Mouse (Mus musculus): Measurements from ENCODE around the gene H2-M5.

Gene H2-M5

DNA sequence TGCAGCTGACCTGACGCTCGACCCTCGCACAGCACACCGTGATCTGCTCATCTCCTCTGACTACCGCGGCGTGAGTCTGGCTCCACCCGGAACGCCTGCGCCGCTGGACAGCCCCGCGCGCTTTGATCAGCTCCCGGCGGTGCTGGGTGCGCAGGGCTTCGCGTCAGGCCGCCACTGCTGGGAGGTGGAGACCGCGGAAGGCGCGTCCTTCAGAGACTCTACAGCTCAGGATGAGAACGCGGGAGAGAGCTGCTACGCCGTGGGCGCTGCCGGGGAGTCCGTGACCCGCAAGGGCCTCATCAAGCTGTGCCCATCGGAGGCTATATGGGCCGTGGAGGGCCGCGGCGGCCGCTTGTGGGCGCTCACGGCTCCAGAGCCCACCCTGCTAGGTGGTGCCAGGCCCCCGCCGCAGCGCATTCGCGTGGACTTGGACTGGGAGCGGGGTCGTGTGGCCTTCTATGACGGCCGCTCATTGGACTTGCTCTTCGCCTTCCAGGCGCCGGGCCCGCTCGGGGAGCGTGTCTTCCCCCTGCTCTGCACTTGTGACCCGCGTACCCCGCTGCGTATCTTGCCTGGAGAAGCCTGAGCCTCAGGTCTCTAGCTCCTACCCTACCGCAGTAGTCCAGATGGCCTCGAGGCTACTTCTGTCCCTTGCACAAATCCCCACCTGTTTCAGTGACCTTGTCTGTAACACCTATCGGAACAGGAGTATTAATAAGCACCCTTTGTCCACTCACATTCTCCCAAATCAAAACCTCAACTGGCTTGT, 42.1 kb downstream of the H2-M5 start:
- DNase-seq = peak; percentile 70

DNA sequence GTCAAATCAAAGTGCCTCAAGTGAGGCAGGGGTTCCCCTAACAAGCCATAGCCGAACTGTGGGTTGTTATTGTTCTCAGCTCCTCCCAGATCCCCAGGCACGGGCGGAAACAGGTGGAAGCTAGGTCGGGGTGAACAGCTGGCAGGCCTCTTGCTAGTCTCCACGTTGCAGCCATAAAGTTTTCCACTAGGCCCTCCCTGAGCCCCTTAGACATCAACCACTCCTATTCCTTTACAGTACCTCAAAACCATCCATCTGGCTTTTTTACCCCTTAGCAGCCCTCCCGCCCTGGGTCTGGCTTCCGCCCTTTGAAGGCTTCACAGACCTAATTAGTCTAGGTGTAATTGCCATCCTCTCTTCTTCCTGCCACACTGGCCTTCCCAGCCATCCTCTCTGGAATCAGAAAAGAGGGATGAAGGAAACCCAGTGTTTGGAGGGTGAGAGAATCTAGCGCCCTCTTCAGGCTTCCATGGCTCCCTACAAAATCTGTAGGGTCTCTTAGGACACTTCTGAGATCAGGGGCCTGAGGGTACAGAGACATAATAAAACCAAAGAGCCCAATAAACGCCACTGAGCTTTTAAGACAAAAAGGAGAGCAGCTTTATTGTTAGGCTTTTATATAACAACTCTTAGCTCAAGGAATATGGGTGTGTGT, 45.1 kb downstream of the H2-M5 start:
- DNase-seq = no peak

- DNase-seq = no peak
Observed at GRCm38 (mm10) chr17:36943691-36944090, 45.6 kb downstream of the H2-M5 start.

DNA sequence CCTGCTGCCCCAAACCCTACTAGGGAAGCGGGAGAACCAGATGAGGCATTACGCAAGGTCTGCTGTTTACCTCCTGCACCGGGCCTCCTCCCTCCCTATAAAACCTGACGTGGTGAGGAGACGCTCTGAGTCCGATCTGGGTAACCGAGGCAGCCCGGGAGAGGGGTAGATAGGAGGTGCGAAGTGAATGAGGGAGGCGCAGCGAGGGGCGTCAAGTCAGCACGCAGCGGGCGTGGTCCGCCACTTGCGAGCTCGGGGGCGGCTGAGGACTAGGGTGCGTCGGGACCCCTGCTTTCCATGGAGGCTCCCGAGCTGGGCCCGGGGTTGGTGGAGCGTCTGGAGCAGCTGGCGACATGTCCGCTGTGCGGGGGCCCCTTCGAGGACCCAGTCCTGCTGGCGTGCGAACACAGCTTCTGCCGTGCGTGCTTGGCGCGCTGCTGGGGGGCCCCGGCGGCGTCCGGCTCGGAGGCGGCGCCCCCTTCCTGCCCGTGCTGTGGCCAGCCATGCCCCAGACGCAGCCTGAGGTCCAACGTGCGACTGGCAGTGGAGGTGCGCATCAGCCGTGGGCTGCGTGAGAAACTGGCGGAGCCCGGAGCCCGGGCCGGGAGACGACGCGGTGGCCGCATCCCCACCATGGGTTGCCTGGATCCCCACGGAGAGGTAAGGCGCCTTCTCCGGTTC, 46.4 kb downstream of the H2-M5 start, which contains the start of gene Rnf39:
Gene Rnf39 (plus strand): TSS at position 128 of the 681 bp plus-strand sequence.
- DNase-seq = peak; percentile 51

GRCm38 (mm10) chr17:36942391-36942790, 46.9 kb downstream of the H2-M5 start:
- peak; percentile 80 for DNase-seq

DNA sequence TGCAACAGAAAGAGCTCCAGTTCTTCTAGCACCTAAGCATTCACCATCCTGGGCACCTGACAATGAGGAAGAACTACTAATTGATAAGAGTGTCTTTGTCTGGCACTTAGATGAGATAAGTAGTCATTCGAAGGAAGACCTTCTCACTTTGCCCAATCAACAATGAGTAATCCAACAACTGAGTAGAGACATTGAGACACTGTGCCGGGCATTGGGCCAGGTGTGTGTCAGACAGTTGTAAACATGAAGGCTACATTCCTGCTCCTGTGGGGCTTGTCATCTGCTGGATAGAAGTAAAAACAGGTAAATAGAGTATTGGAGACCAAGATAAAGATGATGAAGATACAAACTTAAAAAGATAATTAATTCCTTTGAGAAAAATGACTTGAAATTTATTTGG, 51.3 kb downstream of the H2-M5 start:
- DNase-seq = no peak
